Mouse (Mus musculus): ENCODE results near the gene Spg7. TPM values are rescaled to one million over a fixed set of nuclear protein-coding genes. Genes with fewer than 3 reads are reported as not detected.

Gene Spg7
- 47.6 and 54.3 TPM in 2 replicates for polyA plus RNA-seq (2014; fragmentation: Nextera tagmentation; extraction: Ambion mirVana)

GRCm38 (mm10) chr8:123062721-123063120, at the start of gene Spg7:
TSS of gene Spg7 (plus strand) at chr8:123062942.
- H3K4me2 ChIP-seq (replicated peaks; ENCODE audit: low read depth, low read length) = no peak within 1 kb of the TSS
- WGBS = 70% methylated on average over 7 of the region's 7 CpGs
- H3K36me3 ChIP-seq (ENCODE audit: control insufficient read depth, insufficient read depth, low read length) = peaks cover 8% of the 10 kb centered on the region; the same call in 1 of the 2 replicates
- no peak within 1 kb of the TSS for H3K4me3 ChIP-seq (ENCODE audit: low read depth, low read length)
- H3K9ac ChIP-seq (replicated peaks; ENCODE audit: low read depth, low read length) = no peak within 1 kb of the TSS
- no peaks in the 10 kb centered on the region for H3K27me3 ChIP-seq (ENCODE audit: control insufficient read depth, insufficient read depth, low read length)
- peaks cover 15% of the 10 kb centered on the region for H3K4me1 ChIP-seq (ENCODE audit: control insufficient read depth, insufficient read depth, low read length)
- no peak within 1 kb of the TSS for H3K27ac ChIP-seq (ENCODE audit: low read length)
- no peak for ATAC-seq (ENCODE audit: insufficient number of reproducible peaks, insufficient read depth, low FRiP score, low read depth)
- H3K9me3 ChIP-seq (ENCODE audit: control insufficient read depth, low read depth, low read length) = no peaks in the 10 kb centered on the region

- Histone ChIP-seq H3K9ac (replicated peaks; ENCODE audit: low read depth, low read length) (no peak overlapping the region), H3K27me3 (ENCODE audit: control insufficient read depth, insufficient read depth, low read length) (no peaks in the 10 kb centered on the region), H3K36me3 (ENCODE audit: control insufficient read depth, insufficient read depth, low read length) (0 out of 2 replicates have a peak, but pooled peaks cover 3% of the 10 kb centered on the region), H3K4me2 (replicated peaks; ENCODE audit: low read depth, low read length) (no peak overlapping the region), H3K4me3 (ENCODE audit: low read depth, low read length) (no peak overlapping the region), H3K27ac (ENCODE audit: low read length) (no peak overlapping the region), H3K9me3 (ENCODE audit: control insufficient read depth, low read depth, low read length) (no peaks in the 10 kb centered on the region), H3K4me1 (ENCODE audit: control insufficient read depth, insufficient read depth, low read length) (peaks cover 19% of the 10 kb centered on the region)
- ATAC-seq (ENCODE audit: insufficient number of reproducible peaks, insufficient read depth, low FRiP score, low read depth) = no peak
- 75% methylated on average over 7 of the region's 7 CpGs for WGBS
Observed at GRCm38 (mm10) chr8:123014429-123014828, 48.3 kb upstream of the Spg7 start.

GRCm38 (mm10) chr8:123015074-123015473, 47.7 kb upstream of the Spg7 start:
- H3K4me1 ChIP-seq (ENCODE audit: control insufficient read depth, insufficient read depth, low read length) = peaks cover 22% of the 10 kb centered on the region
- no peak overlapping the region for H3K27ac ChIP-seq (ENCODE audit: low read length)
- no peaks in the 10 kb centered on the region for H3K27me3 ChIP-seq (ENCODE audit: control insufficient read depth, insufficient read depth, low read length)
- H3K9ac ChIP-seq (replicated peaks; ENCODE audit: low read depth, low read length) = no peak overlapping the region
- no peak overlapping the region for H3K4me2 ChIP-seq (replicated peaks; ENCODE audit: low read depth, low read length)
- 56% methylated on average over 3 of the region's 3 CpGs for WGBS
- 0 out of 2 replicates have a peak, but pooled peaks cover 3% of the 10 kb centered on the region for H3K36me3 ChIP-seq (ENCODE audit: control insufficient read depth, insufficient read depth, low read length)
- no peak overlapping the region for H3K4me3 ChIP-seq (ENCODE audit: low read depth, low read length)
- ATAC-seq (ENCODE audit: insufficient number of reproducible peaks, insufficient read depth, low FRiP score, low read depth) = no peak
- no peaks in the 10 kb centered on the region for H3K9me3 ChIP-seq (ENCODE audit: control insufficient read depth, low read depth, low read length)

GRCm38 (mm10) chr8:123017143-123017542, 45.6 kb upstream of the Spg7 start:
- H3K9me3 ChIP-seq (ENCODE audit: control insufficient read depth, low read depth, low read length) = no peaks in the 10 kb centered on the region
- 84% methylated on average over 4 of the region's 4 CpGs for WGBS
- no peak overlapping the region for H3K4me2 ChIP-seq (replicated peaks; ENCODE audit: low read depth, low read length)
- 0 out of 2 replicates have a peak, but pooled peaks cover 3% of the 10 kb centered on the region for H3K36me3 ChIP-seq (ENCODE audit: control insufficient read depth, insufficient read depth, low read length)
- peaks cover 26% of the 10 kb centered on the region for H3K4me1 ChIP-seq (ENCODE audit: control insufficient read depth, insufficient read depth, low read length)
- H3K4me3 ChIP-seq (ENCODE audit: low read depth, low read length) = no peak overlapping the region
- no peak overlapping the region for H3K27ac ChIP-seq (ENCODE audit: low read length)
- no peaks in the 10 kb centered on the region for H3K27me3 ChIP-seq (ENCODE audit: control insufficient read depth, insufficient read depth, low read length)
- ATAC-seq (ENCODE audit: insufficient number of reproducible peaks, insufficient read depth, low FRiP score, low read depth) = no peak
- no peak overlapping the region for H3K9ac ChIP-seq (replicated peaks; ENCODE audit: low read depth, low read length)

GRCm38 (mm10) chr8:123018484-123019164, 44.1 kb upstream of the Spg7 start:
- Histone ChIP-seq H3K4me1 (ENCODE audit: control insufficient read depth, insufficient read depth, low read length) (peaks cover 26% of the 10 kb centered on the region), H3K9ac (replicated peaks; ENCODE audit: low read depth, low read length) (no peak overlapping the region), H3K9me3 (ENCODE audit: control insufficient read depth, low read depth, low read length) (no peaks in the 10 kb centered on the region), H3K27ac (ENCODE audit: low read length) (no peak overlapping the region), H3K4me2 (replicated peaks; ENCODE audit: low read depth, low read length) (no peak overlapping the region), H3K4me3 (ENCODE audit: low read depth, low read length) (no peak overlapping the region), H3K27me3 (ENCODE audit: control insufficient read depth, insufficient read depth, low read length) (no peaks in the 10 kb centered on the region), H3K36me3 (ENCODE audit: control insufficient read depth, insufficient read depth, low read length) (0 out of 2 replicates have a peak, but pooled peaks cover 3% of the 10 kb centered on the region)
- 46% methylated on average over 4 of the region's 4 CpGs for WGBS
- no peak for ATAC-seq (ENCODE audit: insufficient number of reproducible peaks, insufficient read depth, low FRiP score, low read depth)

- no peaks in the 10 kb centered on the region for H3K9me3 ChIP-seq (ENCODE audit: control insufficient read depth, low read depth, low read length)
- H3K36me3 ChIP-seq (ENCODE audit: control insufficient read depth, insufficient read depth, low read length) = 0 out of 2 replicates have a peak, but pooled peaks cover 3% of the 10 kb centered on the region
- H3K4me3 ChIP-seq (ENCODE audit: low read depth, low read length) = no peak overlapping the region
- no peak overlapping the region for H3K27ac ChIP-seq (ENCODE audit: low read length)
- H3K9ac ChIP-seq (replicated peaks; ENCODE audit: low read depth, low read length) = no peak overlapping the region
- no peaks in the 10 kb centered on the region for H3K27me3 ChIP-seq (ENCODE audit: control insufficient read depth, insufficient read depth, low read length)
- no peak overlapping the region for H3K4me2 ChIP-seq (replicated peaks; ENCODE audit: low read depth, low read length)
- 66% methylated on average over 2 of the region's 2 CpGs for WGBS
- ATAC-seq (ENCODE audit: insufficient number of reproducible peaks, insufficient read depth, low FRiP score, low read depth) = no peak
- peaks cover 26% of the 10 kb centered on the region for H3K4me1 ChIP-seq (ENCODE audit: control insufficient read depth, insufficient read depth, low read length)
Observed at GRCm38 (mm10) chr8:123020084-123020483, 42.7 kb upstream of the Spg7 start.

- no peak overlapping the region for H3K4me3 ChIP-seq (ENCODE audit: low read depth, low read length)
- peak overlapping the region; percentile 69; the same call in 1 of the 2 replicates for H3K27ac ChIP-seq (ENCODE audit: low read length)
- ATAC-seq (ENCODE audit: insufficient number of reproducible peaks, insufficient read depth, low FRiP score, low read depth) = no peak
- peaks cover 23% of the 10 kb centered on the region for H3K4me1 ChIP-seq (ENCODE audit: control insufficient read depth, insufficient read depth, low read length)
- 0 out of 2 replicates have a peak, but pooled peaks cover 3% of the 10 kb centered on the region for H3K36me3 ChIP-seq (ENCODE audit: control insufficient read depth, insufficient read depth, low read length)
- H3K4me2 ChIP-seq (replicated peaks; ENCODE audit: low read depth, low read length) = no peak overlapping the region
- WGBS = 76% methylated on average over 2 of the region's 2 CpGs
- no peak overlapping the region for H3K9ac ChIP-seq (replicated peaks; ENCODE audit: low read depth, low read length)
- H3K9me3 ChIP-seq (ENCODE audit: control insufficient read depth, low read depth, low read length) = no peaks in the 10 kb centered on the region
- H3K27me3 ChIP-seq (ENCODE audit: control insufficient read depth, insufficient read depth, low read length) = no peaks in the 10 kb centered on the region
Observed at GRCm38 (mm10) chr8:123020859-123021258, 41.9 kb upstream of the Spg7 start.

GRCm38 (mm10) chr8:123021259-123021658, 41.5 kb upstream of the Spg7 start:
- H3K4me1 ChIP-seq (ENCODE audit: control insufficient read depth, insufficient read depth, low read length) = peaks cover 19% of the 10 kb centered on the region
- no peaks in the 10 kb centered on the region for H3K36me3 ChIP-seq (ENCODE audit: control insufficient read depth, insufficient read depth, low read length)
- 63% methylated on average over 1 of the region's 1 CpGs for WGBS
- H3K4me3 ChIP-seq (ENCODE audit: low read depth, low read length) = no peak overlapping the region
- no peak overlapping the region for H3K9ac ChIP-seq (replicated peaks; ENCODE audit: low read depth, low read length)
- H3K9me3 ChIP-seq (ENCODE audit: control insufficient read depth, low read depth, low read length) = no peaks in the 10 kb centered on the region
- peak overlapping the region; percentile 74 for H3K27ac ChIP-seq (ENCODE audit: low read length)
- no peak for ATAC-seq (ENCODE audit: insufficient number of reproducible peaks, insufficient read depth, low FRiP score, low read depth)
- H3K4me2 ChIP-seq (replicated peaks; ENCODE audit: low read depth, low read length) = no peak overlapping the region
- no peaks in the 10 kb centered on the region for H3K27me3 ChIP-seq (ENCODE audit: control insufficient read depth, insufficient read depth, low read length)
